Mouse (Mus musculus): ENCODE data around the gene Erbb3.

DNA sequence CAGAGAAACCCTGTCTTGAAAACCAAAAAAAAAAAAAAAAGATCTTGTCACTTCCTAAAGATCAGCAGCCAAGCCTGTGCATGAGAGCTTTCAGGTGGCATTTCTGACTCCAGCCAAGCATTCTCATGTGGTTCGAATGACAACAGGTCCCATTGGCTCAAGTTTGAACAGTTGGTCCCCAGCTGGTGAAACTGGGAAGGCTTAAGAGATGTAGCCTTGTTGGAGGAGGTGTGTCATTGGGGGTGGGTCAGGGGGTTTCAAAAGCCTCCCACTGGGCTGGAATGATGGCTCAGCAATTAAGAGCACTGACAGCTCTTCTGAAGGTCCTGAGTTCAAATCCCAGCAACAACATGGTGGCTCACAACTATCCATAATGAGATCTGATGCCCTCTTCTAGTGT lies 12.0 kb upstream of the Erbb3 start:
- TF ChIP-seq CTCF (IDR thresholded peaks at IDR 0.05; ENCODE audit: low read depth) (no peak), EP300 (IDR thresholded peaks at IDR 0.05; ENCODE audit: low read depth) (no peak)

Measured in liver, postnatal 0 days (tissue).